Mouse (Mus musculus): ENCODE results near the gene Slc12a6. TPM values are rescaled to one million over a fixed set of nuclear protein-coding genes. Genes with fewer than 3 reads are reported as not detected.
A peak's percentile ranks its signal among the peaks of the same experiment; 100 is the strongest.

Slc12a6 gene
- polyA plus RNA-seq, 1 experiment from 2014 or later = 18.1 TPM

GRCm38 (mm10) chr2:112359611-112360010, 94.0 kb downstream of the Slc12a6 start:
- no peak for ATAC-seq (ENCODE audit: insufficient number of reproducible peaks, insufficient read depth, low FRiP score, low read depth)
- Histone ChIP-seq H3K27ac (replicated peaks in 1 of 2; ENCODE audit: control insufficient read depth in 1 of 2, insufficient read depth in 1 of 2, low read depth in 2 of 2, low read length in 2 of 2) (no peak overlapping the region), H3K4me2 (ENCODE audit: low read length) (no peak overlapping the region), H3K9me3 (ENCODE audit: control insufficient read depth, low read length) (no peaks in the 10 kb centered on the region), H3K36me3 (ENCODE audit: control insufficient read depth, insufficient read depth, low read length) (peaks cover 98% of the 10 kb centered on the region), H3K27me3 (ENCODE audit: control insufficient read depth, insufficient read depth, low read length) (no peaks in the 10 kb centered on the region), H3K4me3 (ENCODE audit: control insufficient read depth in 1 of 2, insufficient read depth in 1 of 2, low read depth in 1 of 2, low read length in 2 of 2) (no peak overlapping the region), H3K4me1 (ENCODE audit: control insufficient read depth in 2 of 2, insufficient read depth in 2 of 2, low read length in 2 of 2) (no peaks in the 10 kb centered on the region), H3K9ac (ENCODE audit: low read length) (no peak overlapping the region)
- 83% methylated on average over 2 of the region's 2 CpGs for WGBS

GRCm38 (mm10) chr2:112360012-112360780, 94.6 kb downstream of the Slc12a6 start:
- Histone ChIP-seq H3K27me3 (ENCODE audit: control insufficient read depth, insufficient read depth, low read length) (no peaks in the 10 kb centered on the region), H3K27ac (replicated peaks in 1 of 2; ENCODE audit: control insufficient read depth in 1 of 2, insufficient read depth in 1 of 2, low read depth in 2 of 2, low read length in 2 of 2) (no peak overlapping the region), H3K4me3 (ENCODE audit: control insufficient read depth in 1 of 2, insufficient read depth in 1 of 2, low read depth in 1 of 2, low read length in 2 of 2) (no peak overlapping the region), H3K36me3 (ENCODE audit: control insufficient read depth, insufficient read depth, low read length) (peaks cover 98% of the 10 kb centered on the region), H3K9me3 (ENCODE audit: control insufficient read depth, low read length) (no peaks in the 10 kb centered on the region), H3K4me2 (ENCODE audit: low read length) (no peak overlapping the region), H3K9ac (ENCODE audit: low read length) (no peak overlapping the region), H3K4me1 (ENCODE audit: control insufficient read depth in 2 of 2, insufficient read depth in 2 of 2, low read length in 2 of 2) (no peaks in the 10 kb centered on the region)
- ATAC-seq (ENCODE audit: insufficient number of reproducible peaks, insufficient read depth, low FRiP score, low read depth) = no peak
- 87% methylated on average over 12 of the region's 12 CpGs for WGBS

GRCm38 (mm10) chr2:112360781-112361169, 95.2 kb downstream of the Slc12a6 start:
- Histone ChIP-seq H3K4me1 (ENCODE audit: control insufficient read depth in 2 of 2, insufficient read depth in 2 of 2, low read length in 2 of 2) (no peaks in the 10 kb centered on the region), H3K27me3 (ENCODE audit: control insufficient read depth, insufficient read depth, low read length) (no peaks in the 10 kb centered on the region), H3K9me3 (ENCODE audit: control insufficient read depth, low read length) (no peaks in the 10 kb centered on the region), H3K9ac (ENCODE audit: low read length) (no peak overlapping the region), H3K27ac (replicated peaks in 1 of 2; ENCODE audit: control insufficient read depth in 1 of 2, insufficient read depth in 1 of 2, low read depth in 2 of 2, low read length in 2 of 2) (no peak overlapping the region), H3K4me3 (ENCODE audit: control insufficient read depth in 1 of 2, insufficient read depth in 1 of 2, low read depth in 1 of 2, low read length in 2 of 2) (no peak overlapping the region), H3K4me2 (ENCODE audit: low read length) (no peak overlapping the region), H3K36me3 (ENCODE audit: control insufficient read depth, insufficient read depth, low read length) (peaks cover 96% of the 10 kb centered on the region)
- 89% methylated on average over 2 of the region's 2 CpGs for WGBS
- no peak for ATAC-seq (ENCODE audit: insufficient number of reproducible peaks, insufficient read depth, low FRiP score, low read depth)

GRCm38 (mm10) chr2:112367222-112367621, 101.6 kb downstream of the Slc12a6 start:
- Histone ChIP-seq H3K4me1 (ENCODE audit: control insufficient read depth in 2 of 2, insufficient read depth in 2 of 2, low read length in 2 of 2) (peaks cover 0 to 8% of the 10 kb centered on the region in 2 experiments; a peak in 2 of 4 replicates), H3K27me3 (ENCODE audit: control insufficient read depth, insufficient read depth, low read length) (no peaks in the 10 kb centered on the region), H3K4me2 (ENCODE audit: low read length) (peak overlapping the region; percentile 87), H3K36me3 (ENCODE audit: control insufficient read depth, insufficient read depth, low read length) (peaks cover 31% of the 10 kb centered on the region), H3K9ac (ENCODE audit: low read length) (peak overlapping the region; percentile 91), H3K9me3 (ENCODE audit: control insufficient read depth, low read length) (no peaks in the 10 kb centered on the region), H3K4me3 (ENCODE audit: control insufficient read depth in 1 of 2, insufficient read depth in 1 of 2, low read depth in 1 of 2, low read length in 2 of 2) (peak overlapping the region; percentile 78 to 89), H3K27ac (replicated peaks in 1 of 2; ENCODE audit: control insufficient read depth in 1 of 2, insufficient read depth in 1 of 2, low read depth in 2 of 2, low read length in 2 of 2) (peak overlapping the region in 1 of 2 experiments; percentile 82; a peak in 1 of 4 replicates)
- 0 out of 2 replicates have a peak, but pooled peaks have one; percentile 35 for ATAC-seq (ENCODE audit: insufficient number of reproducible peaks, insufficient read depth, low FRiP score, low read depth)
- 17% methylated on average over 15 of the region's 15 CpGs for WGBS

GRCm38 (mm10) chr2:112367726-112368673, 102.4 kb downstream of the Slc12a6 start, which contains the start of gene Emc4:
Emc4 (minus strand) TSS chr2:112368027.
- Histone ChIP-seq H3K4me2 (ENCODE audit: low read length) (peak within 1 kb of the TSS; percentile 87), H3K9me3 (ENCODE audit: control insufficient read depth, low read length) (no peaks in the 10 kb centered on the region), H3K9ac (ENCODE audit: low read length) (peak within 1 kb of the TSS; percentile 91), H3K27me3 (ENCODE audit: control insufficient read depth, insufficient read depth, low read length) (no peaks in the 10 kb centered on the region), H3K36me3 (ENCODE audit: control insufficient read depth, insufficient read depth, low read length) (peaks cover 25% of the 10 kb centered on the region), H3K27ac (replicated peaks in 1 of 2; ENCODE audit: control insufficient read depth in 1 of 2, insufficient read depth in 1 of 2, low read depth in 2 of 2, low read length in 2 of 2) (peak within 1 kb of the TSS; percentile 82 to 94), H3K4me3 (ENCODE audit: control insufficient read depth in 1 of 2, insufficient read depth in 1 of 2, low read depth in 1 of 2, low read length in 2 of 2) (peak within 1 kb of the TSS; percentile 78 to 89), H3K4me1 (ENCODE audit: control insufficient read depth in 2 of 2, insufficient read depth in 2 of 2, low read length in 2 of 2) (peaks cover 0 to 8% of the 10 kb centered on the region in 2 experiments; a peak in 2 of 4 replicates)
- WGBS = 2% methylated on average over 46 of the region's 46 CpGs
- peak; percentile 72; the same call in 1 of the 2 replicates for ATAC-seq (ENCODE audit: insufficient number of reproducible peaks, insufficient read depth, low FRiP score, low read depth)

GRCm38 (mm10) chr2:112369941-112370340, 104.3 kb downstream of the Slc12a6 start:
- no peak for ATAC-seq (ENCODE audit: insufficient number of reproducible peaks, insufficient read depth, low FRiP score, low read depth)
- no peaks in the 10 kb centered on the region for H3K9me3 ChIP-seq (ENCODE audit: control insufficient read depth, low read length)
- no peak overlapping the region for H3K4me2 ChIP-seq (ENCODE audit: low read length)
- H3K4me1 ChIP-seq (ENCODE audit: control insufficient read depth in 2 of 2, insufficient read depth in 2 of 2, low read length in 2 of 2) = peaks cover 0 to 8% of the 10 kb centered on the region in 2 experiments; a peak in 2 of 4 replicates
- no peak overlapping the region for H3K4me3 ChIP-seq (ENCODE audit: control insufficient read depth in 1 of 2, insufficient read depth in 1 of 2, low read depth in 1 of 2, low read length in 2 of 2)
- H3K27ac ChIP-seq (replicated peaks in 1 of 2; ENCODE audit: control insufficient read depth in 1 of 2, insufficient read depth in 1 of 2, low read depth in 2 of 2, low read length in 2 of 2) = no peak overlapping the region
- H3K9ac ChIP-seq (ENCODE audit: low read length) = no peak overlapping the region
- peaks cover 6% of the 10 kb centered on the region for H3K36me3 ChIP-seq (ENCODE audit: control insufficient read depth, insufficient read depth, low read length)
- WGBS = 57% methylated on average over 5 of the region's 5 CpGs
- no peaks in the 10 kb centered on the region for H3K27me3 ChIP-seq (ENCODE audit: control insufficient read depth, insufficient read depth, low read length)

- no peaks in the 10 kb centered on the region for H3K4me1 ChIP-seq (ENCODE audit: control insufficient read depth in 2 of 2, insufficient read depth in 2 of 2, low read length in 2 of 2)
- no peaks in the 10 kb centered on the region for H3K9me3 ChIP-seq (ENCODE audit: control insufficient read depth, low read length)
- 42% methylated on average over 4 of the region's 4 CpGs for WGBS
- no peak overlapping the region for H3K27ac ChIP-seq (replicated peaks in 1 of 2; ENCODE audit: control insufficient read depth in 1 of 2, insufficient read depth in 1 of 2, low read depth in 2 of 2, low read length in 2 of 2)
- no peak overlapping the region for H3K4me2 ChIP-seq (ENCODE audit: low read length)
- H3K27me3 ChIP-seq (ENCODE audit: control insufficient read depth, insufficient read depth, low read length) = no peaks in the 10 kb centered on the region
- no peak overlapping the region for H3K9ac ChIP-seq (ENCODE audit: low read length)
- no peak for ATAC-seq (ENCODE audit: insufficient number of reproducible peaks, insufficient read depth, low FRiP score, low read depth)
- H3K36me3 ChIP-seq (ENCODE audit: control insufficient read depth, insufficient read depth, low read length) = no peaks in the 10 kb centered on the region
- H3K4me3 ChIP-seq (ENCODE audit: control insufficient read depth in 1 of 2, insufficient read depth in 1 of 2, low read depth in 1 of 2, low read length in 2 of 2) = no peak overlapping the region
These were observed 107.5 kb downstream of the Slc12a6 start for GRCm38 (mm10) chr2:112373141-112373540.
